Mouse (Mus musculus) limb, embryonic 14.5 days (tissue): Measurements from ENCODE around the gene Sstr3. TPM values are rescaled to one million over a fixed set of nuclear protein-coding genes. Genes with fewer than 3 reads are reported as not detected.

Experiments
- ATAC-seq: fragments of 200-750 bp; cut with Nextera tagmentation; 2 replicates; pipeline ENCODE4 v1.8.0; 2017; ENCODE audit warnings: low read depth, moderate number of reproducible peaks, moderate TSS enrichment; ENCODE audit not compliant: low FRiP score
- DNase-seq: peaks from one replicate; pipeline ENCODE4 v3.0.0-alpha.2; 2015; ENCODE audit warnings: low spot score
- H3K27ac ChIP-seq: fragments of 300-500 bp; sonication (generic); replicated peaks from 2 replicates; pipeline ENCODE4 v1.5.1; 2014; ENCODE audit warnings: low read depth, mild to moderate bottlenecking, low read length, moderate library complexity, mixed read lengths
- H3K27me3 ChIP-seq: fragments of 300-500 bp; sonication (generic); 2 replicates; pipeline ENCODE4 v1.6.1; 2014; ENCODE audit warnings: low read length, mixed read lengths; ENCODE audit not compliant: control insufficient read depth, insufficient read depth
- H3K36me3 ChIP-seq: fragments of 300-500 bp; sonication (generic); 2 replicates; pipeline ENCODE4 v1.6.1; 2014; ENCODE audit warnings: mild to moderate bottlenecking, low read length, moderate library complexity, mixed read lengths; ENCODE audit not compliant: control insufficient read depth, insufficient read depth
- H3K4me1 ChIP-seq: fragments of 300-500 bp; sonication (generic); 2 replicates; pipeline ENCODE4 v1.6.1; 2014; ENCODE audit warnings: antibody characterized with exemption, low read length, mixed read lengths; ENCODE audit not compliant: control insufficient read depth, insufficient read depth
- H3K4me2 ChIP-seq: fragments of 300-500 bp; sonication (generic); replicated peaks from 2 replicates; pipeline ENCODE4 v1.6.1; 2014; ENCODE audit warnings: low read depth, mild to moderate bottlenecking, low read length, moderate library complexity; ENCODE audit not compliant: severe bottlenecking
- H3K4me3 ChIP-seq: fragments of 300-500 bp; sonication (generic); replicated peaks from 2 replicates; pipeline ENCODE4 v1.5.1; 2014; ENCODE audit warnings: low read length
- H3K9ac ChIP-seq: fragments of 300-500 bp; sonication (generic); 2 replicates; pipeline ENCODE4 v1.6.1; 2014; ENCODE audit warnings: mild to moderate bottlenecking, low read depth, low read length, moderate library complexity; ENCODE audit not compliant: severe bottlenecking
- H3K9me3 ChIP-seq: fragments of 300-500 bp; sonication (generic); 2 replicates; pipeline ENCODE4 v1.6.1; 2016; ENCODE audit warnings: low read length; ENCODE audit not compliant: control insufficient read depth
- POLR2A ChIP-seq: fragments of 200-500 bp; IDR thresholded peaks from 2 replicates; pipeline ENCODE4 v1.8.0; 2012; ENCODE audit warnings: inconsistent platforms, mild to moderate bottlenecking, moderate library complexity, borderline replicate concordance; ENCODE audit not compliant: insufficient read depth, insufficient read length; ENCODE audit errors: extremely low read depth
- WGBS: fragments of 180-500 bp; shearing (Covaris S2); extraction: QIAGEN DNeasy Blood & Tissue Kit; methylation state at CpG from one replicate; pipeline ENCODE4 v1.1.7; 2014; 5-methylcytosine and 5-hydroxymethylcytosine counted together
- polyA plus RNA-seq, 2 experiments: library from polyadenylated mRNA; depleted of rRNA in 1 of 2; stranded (reverse) in 1 of 2; unstranded in 1 of 2; fragments of >200 nt; fragmentation: Nextera tagmentation in 1 of 2; extraction: Ambion mirVana in 1 of 2; gene quantifications; 2 replicates each; pipeline versions ENCODE4 v1.2.1 to v1.2.3; 2012 to 2014

The Sstr3 gene
- polyA plus RNA-seq, 2 experiments = 0.05 TPM; not detected in 1

DNA sequence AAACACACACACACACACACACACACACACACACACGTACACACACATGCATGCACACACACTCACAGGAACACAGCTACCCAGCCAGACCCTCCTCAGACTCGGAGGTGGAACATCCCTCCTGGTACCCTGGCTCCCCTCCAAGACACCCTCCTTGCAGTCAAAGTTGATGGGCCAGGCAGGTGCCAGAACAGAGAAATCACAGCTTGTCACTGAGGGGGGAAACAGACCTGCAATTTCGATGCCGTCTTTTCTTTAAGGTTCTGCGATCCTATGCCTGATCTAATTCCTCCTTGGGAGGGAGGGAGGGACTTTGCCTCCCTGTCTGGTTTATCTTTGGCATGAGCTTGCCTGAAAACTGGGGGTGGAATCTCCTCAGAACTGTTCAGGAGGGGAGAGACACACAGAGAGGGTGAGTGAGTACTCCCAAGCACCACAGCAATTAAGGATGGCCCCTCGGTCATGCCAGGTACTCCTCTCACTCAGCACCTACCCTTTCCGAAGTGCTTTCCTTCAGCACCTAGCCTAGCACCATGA is 1.6 kb downstream of the Sstr3 start:
- no peaks in the 10 kb centered on the region; the same call in 1 of the 2 replicates for H3K27me3 ChIP-seq
- no peaks in the 10 kb centered on the region for H3K9me3 ChIP-seq
- no peak for ATAC-seq
- H3K9ac ChIP-seq = no peak overlapping the region
- H3K27ac ChIP-seq = no peak overlapping the region
- no peak overlapping the region for H3K4me2 ChIP-seq
- H3K4me1 ChIP-seq = peaks cover 5% of the 10 kb centered on the region; the same call in 1 of the 2 replicates
- H3K36me3 ChIP-seq = no peaks in the 10 kb centered on the region
- no peak for TF ChIP-seq POLR2A
- DNase-seq = no peak
- 60% methylated on average over 7 of the region's 7 CpGs for WGBS
- H3K4me3 ChIP-seq = no peak overlapping the region

DNA sequence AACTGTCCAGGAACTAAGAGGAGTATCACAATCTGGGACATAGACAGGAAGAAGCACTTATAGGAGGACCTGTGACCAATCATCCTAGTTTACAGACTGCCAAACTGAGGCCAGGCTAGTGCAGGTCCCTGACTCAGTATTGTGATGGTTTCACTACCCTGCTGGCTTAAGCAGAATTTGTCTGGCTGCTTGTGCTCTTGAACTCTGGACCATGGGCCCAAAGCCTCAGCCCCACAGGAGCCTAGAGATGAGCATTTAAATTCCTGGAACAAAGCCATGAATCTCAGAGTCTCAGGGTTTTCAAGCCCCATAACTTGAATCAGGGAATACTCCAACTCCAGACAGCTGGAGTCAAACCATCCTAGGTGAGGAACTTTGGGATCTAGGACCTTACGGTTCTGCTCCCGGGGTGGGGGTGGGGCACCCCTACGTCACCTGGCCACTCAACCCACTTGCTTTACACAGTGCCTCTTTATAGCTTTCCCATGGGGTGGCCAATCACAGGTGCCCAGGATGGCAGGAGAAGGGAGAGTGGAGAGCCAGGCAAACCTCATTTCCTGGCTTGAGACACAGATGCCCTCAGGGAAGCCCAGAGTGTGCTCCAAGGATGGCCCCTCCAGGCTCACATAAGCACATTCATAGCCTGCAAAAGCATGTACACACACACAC is 2.3 kb downstream of the Sstr3 start:
- no peak for TF ChIP-seq POLR2A
- ATAC-seq = no peak
- Histone ChIP-seq H3K4me2 (no peak overlapping the region), H3K4me1 (peaks cover 5% of the 10 kb centered on the region; the same call in 1 of the 2 replicates), H3K9me3 (no peaks in the 10 kb centered on the region), H3K27ac (no peak overlapping the region), H3K9ac (no peak overlapping the region), H3K27me3 (no peaks in the 10 kb centered on the region; the same call in 1 of the 2 replicates), H3K36me3 (no peaks in the 10 kb centered on the region), H3K4me3 (no peak overlapping the region)
- 52% methylated on average over 3 of the region's 3 CpGs for WGBS
- DNase-seq = no peak

DNA sequence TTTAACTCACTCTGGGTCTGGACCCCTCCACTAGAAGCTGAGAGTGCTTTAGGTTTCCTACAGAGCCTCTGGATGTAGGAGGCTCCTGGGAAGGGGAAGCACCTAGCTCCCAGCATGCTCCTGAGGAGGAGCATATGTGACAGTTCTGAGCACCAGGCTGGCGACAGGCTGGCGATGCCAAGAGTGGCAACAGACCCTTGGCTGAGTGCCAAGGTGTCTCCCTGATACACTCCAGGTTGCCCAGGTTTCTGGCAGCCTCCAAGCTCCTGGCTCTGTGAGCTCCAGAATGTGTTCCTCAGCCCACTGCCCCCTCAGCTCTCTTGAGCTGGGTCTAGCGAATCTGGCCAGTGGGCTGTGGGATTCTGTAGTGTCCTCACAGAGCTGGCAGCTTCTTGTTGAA is 2.9 kb downstream of the Sstr3 start:
- TF ChIP-seq POLR2A = no peak
- ATAC-seq (no peak), DNase-seq (no peak)
- H3K9ac ChIP-seq = no peak overlapping the region
- H3K4me2 ChIP-seq = no peak overlapping the region
- 53% methylated on average over 3 of the region's 3 CpGs for WGBS
- H3K4me1 ChIP-seq = peaks cover 5% of the 10 kb centered on the region; the same call in 1 of the 2 replicates
- H3K9me3 ChIP-seq = no peaks in the 10 kb centered on the region
- no peak overlapping the region for H3K27ac ChIP-seq
- H3K36me3 ChIP-seq = no peaks in the 10 kb centered on the region
- no peak overlapping the region for H3K4me3 ChIP-seq
- no peaks in the 10 kb centered on the region; the same call in 1 of the 2 replicates for H3K27me3 ChIP-seq

DNA sequence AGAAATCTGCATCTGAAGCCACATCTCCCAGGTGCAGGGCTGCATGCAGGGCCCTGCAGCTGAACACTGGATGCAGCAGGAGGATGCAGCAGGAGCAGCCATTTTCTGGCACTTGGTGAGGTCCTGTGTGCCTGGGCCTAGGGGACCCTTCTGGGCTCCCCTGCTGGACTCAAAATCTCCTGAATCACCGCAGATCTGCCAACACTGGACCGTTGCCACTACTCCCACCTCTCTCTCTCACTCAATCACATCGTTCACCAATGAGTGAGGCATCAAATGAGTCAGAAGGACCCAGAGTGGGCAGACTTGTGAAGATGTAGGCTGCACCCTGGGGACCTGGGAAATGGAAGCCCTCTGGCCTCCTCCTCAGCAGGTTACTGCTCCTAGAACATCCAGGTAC is 3.4 kb downstream of the Sstr3 start:
- 75% methylated on average over 3 of the region's 3 CpGs for WGBS

DNA sequence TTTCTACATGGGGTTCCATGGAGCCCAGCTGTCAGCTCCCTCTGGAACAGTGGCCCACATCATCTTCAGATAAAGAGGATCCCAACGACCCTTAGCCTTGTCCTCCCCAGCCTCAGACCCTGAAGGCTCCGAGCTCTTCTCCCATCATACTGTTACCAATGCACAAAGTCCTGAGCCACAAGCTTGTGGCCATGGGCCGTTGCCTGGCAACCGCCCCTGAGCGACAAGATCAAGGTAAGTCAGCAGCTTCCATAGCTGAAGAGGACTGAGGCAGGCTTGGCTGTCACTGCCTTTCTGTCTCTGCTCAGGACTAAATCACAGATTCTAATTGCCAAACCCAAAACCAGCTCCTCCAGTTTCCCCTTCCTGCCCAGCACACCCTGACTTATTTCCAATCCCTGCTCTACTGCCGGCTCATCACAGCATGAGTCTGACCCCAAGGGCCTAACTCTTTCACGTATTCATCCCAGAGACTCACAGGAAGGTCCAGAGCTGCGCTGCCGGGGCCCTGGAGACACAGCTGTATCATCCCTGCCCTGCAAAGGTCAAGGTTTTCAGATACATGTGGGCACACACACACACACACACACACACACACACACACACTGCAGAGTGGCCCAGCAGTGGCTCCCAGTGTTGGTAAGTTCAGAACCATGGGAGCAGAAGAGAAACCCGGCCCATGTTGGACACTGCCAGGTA is 8.6 kb downstream of the Sstr3 start:
- no peaks in the 10 kb centered on the region for H3K36me3 ChIP-seq
- H3K27ac ChIP-seq = no peak overlapping the region
- H3K9me3 ChIP-seq = no peaks in the 10 kb centered on the region
- TF ChIP-seq POLR2A = no peak
- WGBS = 53% methylated on average over 10 of the region's 10 CpGs
- no peak overlapping the region for H3K4me3 ChIP-seq
- peaks cover 8% of the 10 kb centered on the region for H3K4me1 ChIP-seq
- no peak overlapping the region for H3K4me2 ChIP-seq
- H3K9ac ChIP-seq = no peak overlapping the region
- no peak for DNase-seq
- ATAC-seq = no peak
- H3K27me3 ChIP-seq = no peaks in the 10 kb centered on the region

More for the DNA sequence above, 3.4 kb downstream of the Sstr3 start:
- Histone ChIP-seq H3K27ac (no peak overlapping the region), H3K9me3 (no peaks in the 10 kb centered on the region), H3K4me3 (no peak overlapping the region), H3K4me2 (no peak overlapping the region), H3K9ac (no peak overlapping the region; the same call in 1 of the 2 replicates), H3K4me1 (peaks cover 5% of the 10 kb centered on the region; the same call in 1 of the 2 replicates), H3K36me3 (no peaks in the 10 kb centered on the region), H3K27me3 (no peaks in the 10 kb centered on the region; the same call in 1 of the 2 replicates)
- TF ChIP-seq POLR2A = no peak
- ATAC-seq (no peak), DNase-seq (no peak)
